Mouse (Mus musculus): ENCODE results near the gene Cybc1. TPM values are rescaled to one million over a fixed set of nuclear protein-coding genes. Genes with fewer than 3 reads are reported as not detected.

Cybc1 gene
- polyA plus RNA-seq, 1 experiment: 8.7 TPM

DNA sequence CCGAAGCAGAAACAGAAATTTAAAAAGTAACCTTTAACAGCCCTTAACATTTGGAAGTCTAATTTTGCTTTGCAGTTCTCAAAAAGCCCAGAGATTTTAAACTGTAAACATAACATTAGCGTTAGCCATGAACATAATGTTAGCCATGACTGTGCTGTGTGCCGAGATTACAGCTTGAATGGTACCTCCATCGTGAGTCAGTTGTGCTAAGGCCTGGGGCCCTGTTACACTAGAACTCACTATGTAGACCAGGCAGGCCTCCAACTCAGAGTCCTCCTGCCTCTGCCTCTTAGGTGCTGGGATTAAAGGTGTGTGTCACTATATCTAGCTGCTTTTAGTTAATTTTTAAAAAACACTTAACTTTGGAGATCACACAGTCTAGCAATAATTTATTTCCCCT lies 2.1 kb upstream of the Cybc1 start:
- no peaks in the 10 kb centered on the region for H3K27me3 ChIP-seq (ENCODE audit: control insufficient read depth, insufficient read depth, low read length)
- no peaks in the 10 kb centered on the region for H3K36me3 ChIP-seq (ENCODE audit: control insufficient read depth, insufficient read depth, low read length)
- peaks cover 4% of the 10 kb centered on the region; the same call in 1 of the 2 replicates for H3K4me1 ChIP-seq (ENCODE audit: control insufficient read depth, insufficient read depth, low read length)
- TF ChIP-seq POLR2A (IDR thresholded peaks at IDR 0.05; ENCODE audit: control insufficient read depth, low read depth, low read length) (no peak), CTCF (IDR thresholded peaks at IDR 0.05; ENCODE audit: control insufficient read depth, insufficient read depth, insufficient replicate concordance, low read depth, low read length) (no peak)
- H3K4me3 ChIP-seq (ENCODE audit: control insufficient read depth, low read depth, low read length): no peak overlapping the region
- no peak overlapping the region for H3K27ac ChIP-seq (ENCODE audit: control insufficient read depth, insufficient read depth, low read depth, low read length)

DNA sequence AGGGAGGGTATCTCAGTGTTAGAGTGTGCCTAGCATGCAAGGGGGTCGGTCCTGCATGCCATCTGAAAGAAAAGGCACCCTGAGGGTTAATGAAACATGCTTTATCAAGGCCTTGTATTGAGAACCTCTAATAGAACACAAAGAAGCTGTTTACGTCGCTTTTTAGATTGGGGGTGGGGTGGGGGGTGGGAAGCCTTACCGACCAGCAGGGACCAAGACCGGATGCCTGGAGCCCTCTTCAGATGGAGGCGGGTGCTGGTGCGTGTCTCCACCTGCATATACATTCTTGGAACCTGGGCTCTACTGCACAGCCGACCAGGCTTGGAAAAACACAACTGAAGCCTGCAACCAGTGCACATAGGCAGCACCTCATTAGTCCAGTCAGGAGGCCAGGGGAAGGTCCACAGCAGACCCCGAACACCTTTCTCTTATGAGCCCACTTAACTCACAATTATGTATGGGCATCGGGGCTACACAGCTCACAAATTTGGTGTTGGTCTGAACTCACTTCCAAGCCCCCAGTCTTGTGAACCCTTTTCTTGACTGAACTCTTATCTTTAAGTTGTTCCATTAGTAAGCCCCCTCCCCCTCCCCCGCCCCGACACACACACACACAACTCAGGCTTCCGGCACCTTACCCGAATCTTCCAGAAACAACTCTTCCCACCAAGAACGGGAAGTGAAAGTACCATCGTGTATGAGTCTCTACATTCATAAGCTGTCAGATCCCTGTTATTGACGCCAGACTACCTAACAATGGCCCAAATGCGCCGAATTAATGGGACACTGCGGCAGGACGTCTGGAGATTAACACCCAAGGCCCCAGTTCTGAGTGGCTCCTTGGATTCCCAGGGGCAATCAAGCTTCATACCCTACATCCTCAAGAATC lies 749 bp downstream of the Cybc1 start:
- no peak overlapping the region; the same call in 1 of the 2 replicates for H3K27ac ChIP-seq (ENCODE audit: control insufficient read depth, insufficient read depth, low read depth, low read length)
- peaks cover 4% of the 10 kb centered on the region; the same call in 1 of the 2 replicates for H3K4me1 ChIP-seq (ENCODE audit: control insufficient read depth, insufficient read depth, low read length)
- H3K27me3 ChIP-seq (ENCODE audit: control insufficient read depth, insufficient read depth, low read length): no peaks in the 10 kb centered on the region
- TF ChIP-seq CTCF (IDR thresholded peaks at IDR 0.05; ENCODE audit: control insufficient read depth, insufficient read depth, insufficient replicate concordance, low read depth, low read length): no peak
- TF ChIP-seq POLR2A (IDR thresholded peaks at IDR 0.05; ENCODE audit: control insufficient read depth, low read depth, low read length): no peak
- no peaks in the 10 kb centered on the region for H3K36me3 ChIP-seq (ENCODE audit: control insufficient read depth, insufficient read depth, low read length)
- H3K4me3 ChIP-seq (ENCODE audit: control insufficient read depth, low read depth, low read length): peak overlapping the region; percentile 89

DNA sequence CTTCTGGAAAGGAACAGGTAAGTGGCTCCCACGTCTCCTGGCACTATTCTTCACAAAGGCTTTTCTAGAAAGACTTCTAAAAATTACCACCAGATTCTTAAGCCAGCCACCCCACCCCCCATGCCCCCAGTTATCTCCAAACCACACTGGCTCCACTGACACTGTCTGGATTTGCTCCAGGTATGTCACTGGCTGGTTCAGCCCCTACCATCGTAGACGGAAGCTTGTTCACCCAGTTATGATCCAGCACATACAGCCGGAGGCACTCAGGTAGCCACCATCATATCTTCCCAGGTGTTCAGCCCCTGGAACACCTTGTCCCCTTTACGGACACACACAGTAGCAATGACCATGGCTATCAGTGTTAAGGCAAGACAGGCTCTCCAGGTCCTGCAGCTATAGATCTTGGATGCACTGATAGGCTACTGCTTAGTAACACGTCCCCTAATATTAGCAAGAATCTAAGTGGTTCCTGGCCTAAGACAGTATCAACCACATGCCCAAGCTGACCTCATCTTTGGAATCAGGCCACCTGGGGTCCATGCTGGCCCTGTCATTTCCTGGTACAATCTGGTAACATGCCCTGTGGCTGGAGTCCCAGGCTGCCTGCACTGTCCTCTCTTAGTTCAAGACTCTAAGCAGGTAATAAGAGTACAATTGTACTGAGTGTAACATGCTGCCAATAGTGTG lies 7.7 kb downstream of the Cybc1 start:
- Histone ChIP-seq H3K27me3 (ENCODE audit: control insufficient read depth, insufficient read depth, low read length) (no peaks in the 10 kb centered on the region), H3K4me1 (ENCODE audit: control insufficient read depth, insufficient read depth, low read length) (no peaks in the 10 kb centered on the region), H3K36me3 (ENCODE audit: control insufficient read depth, insufficient read depth, low read length) (no peaks in the 10 kb centered on the region), H3K4me3 (ENCODE audit: control insufficient read depth, low read depth, low read length) (no peak overlapping the region), H3K27ac (ENCODE audit: control insufficient read depth, insufficient read depth, low read depth, low read length) (no peak overlapping the region)
- TF ChIP-seq POLR2A (IDR thresholded peaks at IDR 0.05; ENCODE audit: control insufficient read depth, low read depth, low read length) (no peak), CTCF (IDR thresholded peaks at IDR 0.05; ENCODE audit: control insufficient read depth, insufficient read depth, insufficient replicate concordance, low read depth, low read length) (no peak)

DNA sequence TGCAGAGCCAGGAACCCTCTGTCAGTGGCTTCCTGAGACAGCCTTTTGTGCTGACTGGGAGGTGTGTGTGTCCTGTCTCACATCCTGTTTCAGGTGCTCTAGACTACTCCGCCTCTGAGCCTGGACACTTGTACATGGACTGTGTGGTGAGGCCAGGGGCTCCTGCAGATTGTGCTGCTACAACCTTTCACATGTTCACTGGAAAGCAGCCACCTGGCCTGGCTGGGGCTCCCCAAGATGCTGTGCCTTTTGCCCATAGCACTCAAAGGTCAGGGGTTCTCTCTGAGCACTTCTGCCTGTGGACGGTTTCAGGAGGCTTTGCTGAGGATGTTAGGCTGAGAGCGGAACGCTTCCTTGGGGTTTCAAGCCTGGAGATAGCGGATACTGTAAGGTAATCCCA lies 8.4 kb downstream of the Cybc1 start:
- no peak overlapping the region for H3K27ac ChIP-seq (ENCODE audit: control insufficient read depth, insufficient read depth, low read depth, low read length)
- no peaks in the 10 kb centered on the region for H3K27me3 ChIP-seq (ENCODE audit: control insufficient read depth, insufficient read depth, low read length)
- H3K4me1 ChIP-seq (ENCODE audit: control insufficient read depth, insufficient read depth, low read length): no peaks in the 10 kb centered on the region
- TF ChIP-seq CTCF (IDR thresholded peaks at IDR 0.05; ENCODE audit: control insufficient read depth, insufficient read depth, insufficient replicate concordance, low read depth, low read length): no peak
- TF ChIP-seq POLR2A (IDR thresholded peaks at IDR 0.05; ENCODE audit: control insufficient read depth, low read depth, low read length): no peak
- H3K36me3 ChIP-seq (ENCODE audit: control insufficient read depth, insufficient read depth, low read length): no peaks in the 10 kb centered on the region
- H3K4me3 ChIP-seq (ENCODE audit: control insufficient read depth, low read depth, low read length): no peak overlapping the region

DNA sequence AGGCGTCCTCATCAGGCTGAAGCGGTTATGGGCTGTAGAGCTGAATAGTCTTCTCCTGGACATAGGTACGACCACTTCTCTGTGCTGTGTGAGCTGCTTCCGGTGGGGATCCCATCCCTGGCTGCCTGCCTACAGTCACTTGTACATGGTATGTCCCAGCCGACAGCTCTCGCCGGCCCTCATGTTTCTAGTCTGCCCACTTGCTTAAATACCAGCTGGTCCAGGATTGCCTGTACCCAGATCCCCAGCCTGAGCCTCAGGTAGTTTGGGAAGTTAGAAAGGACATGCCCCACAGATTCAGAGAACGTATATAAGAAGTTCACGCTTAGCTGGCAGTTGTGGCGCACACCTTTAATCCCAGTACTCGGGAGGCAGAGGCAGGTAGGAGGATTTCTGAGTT lies 9.3 kb downstream of the Cybc1 start:
- Histone ChIP-seq H3K4me3 (ENCODE audit: control insufficient read depth, low read depth, low read length) (no peak overlapping the region), H3K27me3 (ENCODE audit: control insufficient read depth, insufficient read depth, low read length) (no peaks in the 10 kb centered on the region), H3K27ac (ENCODE audit: control insufficient read depth, insufficient read depth, low read depth, low read length) (no peak overlapping the region), H3K4me1 (ENCODE audit: control insufficient read depth, insufficient read depth, low read length) (no peaks in the 10 kb centered on the region), H3K36me3 (ENCODE audit: control insufficient read depth, insufficient read depth, low read length) (no peaks in the 10 kb centered on the region)
- TF ChIP-seq CTCF (IDR thresholded peaks at IDR 0.05; ENCODE audit: control insufficient read depth, insufficient read depth, insufficient replicate concordance, low read depth, low read length) (no peak), POLR2A (IDR thresholded peaks at IDR 0.05; ENCODE audit: control insufficient read depth, low read depth, low read length) (no peak)

DNA sequence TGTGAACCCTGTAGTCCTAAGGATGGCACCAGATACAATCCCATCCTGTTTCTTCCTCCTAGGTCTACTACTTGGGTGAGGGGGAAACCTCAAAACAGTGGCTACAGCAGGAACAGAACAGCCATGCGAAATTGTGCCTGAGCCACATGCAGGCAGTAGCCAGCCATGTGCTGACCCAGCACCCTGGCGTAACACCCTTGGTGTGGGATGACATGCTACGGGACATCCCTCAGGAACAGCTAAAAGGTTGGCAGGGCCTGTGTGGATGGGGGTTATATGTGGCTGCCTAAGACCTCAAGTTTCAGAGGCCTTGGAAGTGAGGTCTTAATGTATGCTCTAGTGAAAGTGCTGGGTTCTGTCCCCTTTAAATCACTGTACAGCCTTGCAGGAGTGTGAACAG lies 12.3 kb downstream of the Cybc1 start:
- no peak overlapping the region for H3K27ac ChIP-seq (ENCODE audit: control insufficient read depth, insufficient read depth, low read depth, low read length)
- no peak overlapping the region for H3K4me3 ChIP-seq (ENCODE audit: control insufficient read depth, low read depth, low read length)
- no peaks in the 10 kb centered on the region for H3K27me3 ChIP-seq (ENCODE audit: control insufficient read depth, insufficient read depth, low read length)
- no peaks in the 10 kb centered on the region for H3K36me3 ChIP-seq (ENCODE audit: control insufficient read depth, insufficient read depth, low read length)
- no peak for TF ChIP-seq CTCF (IDR thresholded peaks at IDR 0.05; ENCODE audit: control insufficient read depth, insufficient read depth, insufficient replicate concordance, low read depth, low read length)
- no peak for TF ChIP-seq POLR2A (IDR thresholded peaks at IDR 0.05; ENCODE audit: control insufficient read depth, low read depth, low read length)
- H3K4me1 ChIP-seq (ENCODE audit: control insufficient read depth, insufficient read depth, low read length): no peaks in the 10 kb centered on the region

Data from testis, adult 2 months (tissue).